Mouse (Mus musculus): ENCODE results near the gene Pde4a.

Pde4a gene

GRCm38 (mm10) chr9:21149077-21149653 lies 16.3 kb upstream of the Pde4a start:
- DNase-seq (ENCODE audit: low read depth, low spot score) = no peak

- peak; percentile 94 for DNase-seq (ENCODE audit: low read depth, low spot score)
These were observed 15.7 kb upstream of the Pde4a start, which contains the start of gene Cdc37 for GRCm38 (mm10) chr9:21149654-21150419. Cdc37 (minus strand) TSS chr9:21149982.

GRCm38 (mm10) chr9:21152715-21153114 lies 12.8 kb upstream of the Pde4a start:
- peak; percentile 49 for DNase-seq (ENCODE audit: low read depth, low spot score)

GRCm38 (mm10) chr9:21153331-21153730 lies 12.2 kb upstream of the Pde4a start:
- no peak for DNase-seq (ENCODE audit: low read depth, low spot score)

GRCm38 (mm10) chr9:21153833-21154232 lies 11.7 kb upstream of the Pde4a start:
- no peak for DNase-seq (ENCODE audit: low read depth, low spot score)

GRCm38 (mm10) chr9:21154787-21155186 lies 10.7 kb upstream of the Pde4a start:
- DNase-seq (ENCODE audit: low read depth, low spot score) = no peak

- peak; percentile 98 for DNase-seq (ENCODE audit: low read depth, low spot score)
These were observed 4.2 kb upstream of the Pde4a start for GRCm38 (mm10) chr9:21161209-21161909.

GRCm38 (mm10) chr9:21163086-21164050 lies 2.1 kb upstream of the Pde4a start:
- no peak for DNase-seq (ENCODE audit: low read depth, low spot score)

GRCm38 (mm10) chr9:21164072-21164471 lies 1.4 kb upstream of the Pde4a start:
- no peak for DNase-seq (ENCODE audit: low read depth, low spot score)

GRCm38 (mm10) chr9:21165952-21166451 lies 488 bp downstream of the Pde4a start:
- no peak for DNase-seq (ENCODE audit: low read depth, low spot score)

- DNase-seq (ENCODE audit: low read depth, low spot score) = no peak
These were observed 1.0 kb downstream of the Pde4a start for GRCm38 (mm10) chr9:21166516-21166915.

- DNase-seq (ENCODE audit: low read depth, low spot score) = no peak
These were observed 1.9 kb downstream of the Pde4a start for GRCm38 (mm10) chr9:21167140-21168097.

- peak; percentile 77 for DNase-seq (ENCODE audit: low read depth, low spot score)
These were observed 2.9 kb downstream of the Pde4a start for GRCm38 (mm10) chr9:21168161-21169123.

- DNase-seq (ENCODE audit: low read depth, low spot score) = no peak
These were observed 3.6 kb downstream of the Pde4a start for GRCm38 (mm10) chr9:21169157-21169556.

GRCm38 (mm10) chr9:21172364-21172763 lies 6.8 kb downstream of the Pde4a start:
- no peak for DNase-seq (ENCODE audit: low read depth, low spot score)

GRCm38 (mm10) chr9:21180402-21180801 lies 14.9 kb downstream of the Pde4a start:
- no peak for DNase-seq (ENCODE audit: low read depth, low spot score)

- no peak for DNase-seq (ENCODE audit: low read depth, low spot score)
These were observed 15.3 kb downstream of the Pde4a start for GRCm38 (mm10) chr9:21180841-21181240.

- peak; percentile 74 for DNase-seq (ENCODE audit: low read depth, low spot score)
These were observed 16.1 kb downstream of the Pde4a start for GRCm38 (mm10) chr9:21181421-21182220.

All from R1 (cell line).